Mouse (Mus musculus): ENCODE results near the gene Tmem91.

GRCm38 (mm10) chr7:25703793-25704494, 29.0 kb upstream of the Tmem91 start:
- no peak for TF ChIP-seq CTCF (IDR thresholded peaks at IDR 0.05; ENCODE audit: borderline replicate concordance, control insufficient read depth, extremely low read depth, insufficient read depth, low read length, poor library complexity)
- no peak for TF ChIP-seq POLR2A (IDR thresholded peaks at IDR 0.05; ENCODE audit: control insufficient read depth, extremely low read depth, insufficient read depth, low read length, poor library complexity)
